Mouse (Mus musculus) olfactory bulb, adult 2 months (tissue): ENCODE data around the gene Srgap2.

Source experiments
- CTCF ChIP-seq: fragments of 200-500 bp; IDR thresholded peaks from 2 replicates; pipeline ENCODE4 v1.5.1; 2012; ENCODE audit warnings: low read depth, mild to moderate bottlenecking, low read length, moderate library complexity; ENCODE audit not compliant: insufficient read depth
- POLR2A ChIP-seq: fragments of 200-500 bp; IDR thresholded peaks from 2 replicates; pipeline ENCODE4 v1.6.1; 2012; ENCODE audit warnings: mild to moderate bottlenecking, low read depth, low read length, moderate library complexity; ENCODE audit not compliant: insufficient read depth

GRCm38 (mm10) chr1:131345422-131346419 lies 181.4 kb downstream of the Srgap2 start:
- TF ChIP-seq CTCF (no peak), POLR2A (no peak)
